Mouse (Mus musculus) hindbrain, embryonic 11.5 days (tissue): ENCODE data around the gene Irgm2. TPM values are rescaled to one million over a fixed set of nuclear protein-coding genes. Genes with fewer than 3 reads are reported as not detected.
"Not testable (repeated sequence)": the region's sequence is repeated elsewhere in the genome, so short reads cannot be mapped to it uniquely, and the experiment has no call there.

ENCODE experiments used
- ATAC-seq: fragments of 200-750 bp; cut with Nextera tagmentation; 2 replicates; pipeline ENCODE4 v1.8.0; 2017; ENCODE audit warnings: mild to moderate bottlenecking, moderate TSS enrichment, moderate library complexity; ENCODE audit not compliant: low FRiP score
- DNase-seq: peaks from one replicate; pipeline ENCODE4 v3.0.0-alpha.2; 2015; ENCODE audit warnings: low spot score
- H3K27ac ChIP-seq: fragments of 300-500 bp; sonication (generic); 2 replicates; pipeline ENCODE4 v1.5.1; 2014; ENCODE audit warnings: mild to moderate bottlenecking, low read depth, low read length
- H3K27me3 ChIP-seq: fragments of 300-500 bp; sonication (generic); 2 replicates; pipeline ENCODE4 v1.6.1; 2014; ENCODE audit warnings: mild to moderate bottlenecking, low read length, moderate library complexity, mixed read lengths; ENCODE audit not compliant: control insufficient read depth, insufficient read depth
- H3K36me3 ChIP-seq: fragments of 300-500 bp; sonication (generic); 2 replicates; pipeline ENCODE4 v1.6.1; 2014; ENCODE audit warnings: mild to moderate bottlenecking, low read length, moderate library complexity, mixed read lengths; ENCODE audit not compliant: control insufficient read depth, insufficient read depth
- H3K4me1 ChIP-seq: fragments of 300-500 bp; sonication (generic); replicated peaks from 2 replicates; pipeline ENCODE4 v1.6.1; 2014; ENCODE audit warnings: low read length, mixed read lengths; ENCODE audit not compliant: control insufficient read depth, insufficient read depth
- H3K4me2 ChIP-seq: fragments of 300-500 bp; sonication (generic); replicated peaks from 2 replicates; pipeline ENCODE4 v1.6.1; 2014; ENCODE audit warnings: mild to moderate bottlenecking, low read depth, low read length
- H3K4me3 ChIP-seq: fragments of 300-500 bp; sonication (generic); 2 replicates; pipeline ENCODE4 v1.5.1; 2014; ENCODE audit warnings: low read depth, low read length
- H3K9ac ChIP-seq: fragments of 300-500 bp; sonication (generic); 2 replicates; pipeline ENCODE4 v1.6.1; 2014; ENCODE audit warnings: low read depth, low read length
- H3K9me3 ChIP-seq: fragments of 300-500 bp; sonication (generic); 2 replicates; pipeline ENCODE4 v1.6.1; 2016; ENCODE audit warnings: low read length; ENCODE audit not compliant: control insufficient read depth
- WGBS: fragments of 180-500 bp; shearing (Covaris S2); extraction: QIAGEN DNeasy Blood & Tissue Kit; methylation state at CpG from one replicate; pipeline ENCODE4 v1.1.7; 2014; 5-methylcytosine and 5-hydroxymethylcytosine counted together
- polyA plus RNA-seq: library from polyadenylated mRNA; unstranded; fragments of >200 nt; fragmentation: Nextera tagmentation; extraction: Ambion mirVana; gene quantifications from 2 replicates; pipeline ENCODE4 v1.2.1, GENCODE M21; 2014

Irgm2 gene
- polyA plus RNA-seq, 1 experiment from 2014 or later = 1.3 TPM

GRCm38 (mm10) chr11:58234551-58234950, 35.1 kb downstream of the Irgm2 start:
- H3K27me3 ChIP-seq, H3K9ac ChIP-seq, H3K36me3 ChIP-seq, ATAC-seq, H3K27ac ChIP-seq, H3K9me3 ChIP-seq, DNase-seq, H3K4me1 ChIP-seq, H3K4me2 ChIP-seq, H3K4me3 ChIP-seq: not testable (repeated sequence)
- WGBS = 80% methylated on average over 3 of the region's 3 CpGs

GRCm38 (mm10) chr11:58235152-58235551, 35.7 kb downstream of the Irgm2 start:
- Histone ChIP-seq H3K9ac (no peak overlapping the region), H3K36me3 (no peaks in the 10 kb centered on the region), H3K27me3 (no peaks in the 10 kb centered on the region), H3K27ac (no peak overlapping the region), H3K4me2 (no peak overlapping the region), H3K4me1 (no peaks in the 10 kb centered on the region), H3K4me3 (no peak overlapping the region), H3K9me3 (no peaks in the 10 kb centered on the region)
- WGBS = 10% methylated on average over 6 of the region's 6 CpGs
- DNase-seq (peak; percentile 58), ATAC-seq (no peak)

- Histone ChIP-seq H3K36me3 (no peaks in the 10 kb centered on the region), H3K27me3 (no peaks in the 10 kb centered on the region), H3K4me2 (peak overlapping the region; percentile 70), H3K4me3 (peak overlapping the region; percentile 39), H3K9ac (peak overlapping the region; percentile 15; the same call in 1 of the 2 replicates), H3K27ac (no peak overlapping the region), H3K9me3 (no peaks in the 10 kb centered on the region), H3K4me1 (no peaks in the 10 kb centered on the region)
- DNase-seq (peak; percentile 82), ATAC-seq (peak; percentile 91)
- WGBS = 2% methylated on average over 37 of the region's 37 CpGs
Measured at GRCm38 (mm10) chr11:58238840-58239791, 39.7 kb downstream of the Irgm2 start.

- no peaks in the 10 kb centered on the region for H3K36me3 ChIP-seq
- H3K4me1 ChIP-seq = no peaks in the 10 kb centered on the region
- H3K9ac ChIP-seq = no peak overlapping the region
- no peak overlapping the region for H3K4me3 ChIP-seq
- H3K4me2 ChIP-seq = no peak overlapping the region
- 59% methylated on average over 4 of the region's 4 CpGs for WGBS
- DNase-seq (no peak), ATAC-seq (no peak)
- no peak overlapping the region for H3K27ac ChIP-seq
- no peaks in the 10 kb centered on the region for H3K27me3 ChIP-seq
- H3K9me3 ChIP-seq = no peaks in the 10 kb centered on the region
Measured at GRCm38 (mm10) chr11:58247294-58247693, 47.9 kb downstream of the Irgm2 start.

GRCm38 (mm10) chr11:58249203-58249981, 50.0 kb downstream of the Irgm2 start:
- 91% methylated on average over 7 of the region's 7 CpGs for WGBS
- ATAC-seq = no peak

GRCm38 (mm10) chr11:58250550-58250949, 51.1 kb downstream of the Irgm2 start:
- Histone ChIP-seq H3K27me3 (no peaks in the 10 kb centered on the region), H3K4me1 (no peaks in the 10 kb centered on the region), H3K9me3 (no peaks in the 10 kb centered on the region), H3K27ac (no peak overlapping the region), H3K4me2 (no peak overlapping the region), H3K9ac (no peak overlapping the region), H3K36me3 (no peaks in the 10 kb centered on the region), H3K4me3 (no peak overlapping the region)
- ATAC-seq (no peak), DNase-seq (no peak)
- 82% methylated on average over 5 of the region's 5 CpGs for WGBS

More at GRCm38 (mm10) chr11:58249203-58249981, 50.0 kb downstream of the Irgm2 start:
- no peak overlapping the region for H3K4me2 ChIP-seq
- H3K27ac ChIP-seq = no peak overlapping the region
- no peaks in the 10 kb centered on the region for H3K36me3 ChIP-seq
- H3K4me1 ChIP-seq = no peaks in the 10 kb centered on the region
- H3K9ac ChIP-seq = no peak overlapping the region
- no peak overlapping the region for H3K4me3 ChIP-seq
- H3K9me3 ChIP-seq = no peaks in the 10 kb centered on the region
- DNase-seq = no peak
- H3K27me3 ChIP-seq = no peaks in the 10 kb centered on the region

- Histone ChIP-seq H3K27me3 (no peaks in the 10 kb centered on the region), H3K9ac (no peak overlapping the region), H3K4me3 (no peak overlapping the region), H3K4me1 (no peaks in the 10 kb centered on the region), H3K9me3 (no peaks in the 10 kb centered on the region), H3K36me3 (no peaks in the 10 kb centered on the region), H3K4me2 (no peak overlapping the region), H3K27ac (no peak overlapping the region)
- ATAC-seq (no peak), DNase-seq (no peak)
- WGBS = 88% methylated on average over 3 of the region's 3 CpGs
Measured at GRCm38 (mm10) chr11:58254411-58254810, 55.0 kb downstream of the Irgm2 start.

GRCm38 (mm10) chr11:58257816-58258215, 58.4 kb downstream of the Irgm2 start:
- WGBS = 90% methylated on average over 5 of the region's 5 CpGs
- Histone ChIP-seq H3K4me2 (no peak overlapping the region), H3K4me1 (no peaks in the 10 kb centered on the region), H3K27ac (no peak overlapping the region), H3K36me3 (no peaks in the 10 kb centered on the region), H3K9ac (no peak overlapping the region), H3K27me3 (no peaks in the 10 kb centered on the region), H3K4me3 (no peak overlapping the region), H3K9me3 (no peaks in the 10 kb centered on the region)
- ATAC-seq (no peak), DNase-seq (no peak)
